Mouse (Mus musculus) thymus, adult 2 months (tissue): Measurements from ENCODE around the gene C77080.

Source experiments
- CTCF ChIP-seq: fragments of 200-500 bp; IDR thresholded peaks from 2 replicates; pipeline ENCODE4 v1.5.1; 2012; ENCODE audit warnings: mild to moderate bottlenecking, control low read depth, low read length, moderate library complexity, borderline replicate concordance; ENCODE audit not compliant: control insufficient read depth, poor library complexity, insufficient read depth; ENCODE audit errors: extremely low read depth
- POLR2A ChIP-seq: fragments of 200-500 bp; IDR thresholded peaks from 2 replicates; pipeline ENCODE4 v1.6.1; 2012; ENCODE audit warnings: mild to moderate bottlenecking, low read length, control low read depth, moderate library complexity; ENCODE audit not compliant: control insufficient read depth, poor library complexity, insufficient read depth; ENCODE audit errors: extremely low read depth

DNA sequence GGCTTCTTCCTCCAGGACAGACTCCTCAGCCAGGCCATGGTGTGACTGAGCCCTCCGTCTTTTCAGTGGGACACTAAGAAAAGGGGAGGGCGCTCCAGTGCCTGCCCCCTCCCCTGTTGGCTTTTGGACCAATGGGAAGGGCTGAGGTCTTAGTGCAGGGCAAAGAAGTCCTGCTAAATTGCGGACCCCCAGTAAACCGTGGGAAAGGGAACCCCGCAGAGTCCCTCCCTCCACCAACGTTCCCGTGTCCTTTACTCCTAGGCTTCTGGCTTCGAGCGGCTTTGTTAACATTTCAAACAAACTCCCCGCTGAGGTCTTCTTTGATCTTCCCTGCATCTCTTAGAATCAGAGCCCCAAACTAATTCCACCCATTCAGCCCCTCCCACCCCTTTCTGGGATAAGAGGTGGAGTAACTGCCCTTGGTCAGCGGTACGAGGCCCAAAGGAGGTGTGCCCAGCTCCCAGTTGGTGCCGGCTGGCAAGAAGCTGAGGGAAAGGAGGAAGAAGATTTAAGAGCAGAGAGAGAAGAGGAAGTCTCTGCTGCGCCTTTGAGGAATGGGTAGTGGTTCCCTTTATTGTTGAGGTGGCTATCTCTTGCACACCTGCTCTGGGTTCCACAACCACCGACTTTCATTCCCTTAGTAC, 9.6 kb downstream of the C77080 start:
- TF ChIP-seq CTCF (no peak), POLR2A (no peak)
